Mouse (Mus musculus) gastrocnemius, adult 8-10 months (tissue): ENCODE measurements at regions not wholly inside any gene's neighbourhood (a gene's known extent, or its start where the extent isn't known, plus 50 kb on each side); places are given as distances from the start of the nearest gene placed in this dataset.

ENCODE experiments used
- DNase-seq, 2 experiments: peaks; one replicate each; pipeline ENCODE4 v3.0.0; 2022; ENCODE audit warnings: low spot score in 2 of 2

GRCm38 (mm10) chr8:26226612-26227528 is 107.5 kb downstream of the Gm45692 start:
- DNase-seq: no peak

GRCm38 (mm10) chr8:26227529-26227895 is 108.2 kb downstream of the Gm45692 start:
- DNase-seq: no peak

- no peak for DNase-seq
Measured at GRCm38 (mm10) chr8:26229548-26229947, 110.2 kb downstream of the Gm45692 start.

GRCm38 (mm10) chr8:26239075-26239474 is 119.7 kb downstream of the Gm45692 start:
- no peak for DNase-seq

GRCm38 (mm10) chr8:26239604-26240003 is 120.3 kb downstream of the Gm45692 start:
- DNase-seq: no peak

- no peak for DNase-seq
Measured at GRCm38 (mm10) chr8:26243743-26244142, 124.4 kb downstream of the Gm45692 start.

GRCm38 (mm10) chr8:26244308-26244707 is 125.0 kb downstream of the Gm45692 start:
- DNase-seq: no peak

- DNase-seq: no peak
Measured at GRCm38 (mm10) chr8:26255191-26255669, 135.9 kb downstream of the Gm45692 start.

- no peak for DNase-seq
Measured at GRCm38 (mm10) chr8:26260294-26260693, 141.0 kb downstream of the Gm45692 start.

- no peak for DNase-seq
Measured at GRCm38 (mm10) chr8:26262536-26262935, 143.2 kb downstream of the Gm45692 start.

- no peak for DNase-seq
Measured at GRCm38 (mm10) chr8:26264869-26265321, 145.6 kb downstream of the Gm45692 start.

GRCm38 (mm10) chr8:26265366-26265765 is 146.0 kb downstream of the Gm45692 start:
- DNase-seq: no peak

GRCm38 (mm10) chr8:26266384-26266783 is 147.1 kb downstream of the Gm45692 start:
- no peak for DNase-seq

GRCm38 (mm10) chr8:26267569-26267968 is 148.2 kb downstream of the Gm45692 start:
- no peak for DNase-seq

- DNase-seq: peak; percentile 11 to 26
Measured at GRCm38 (mm10) chr8:26268751-26269415, 149.5 kb downstream of the Gm45692 start.

- DNase-seq: no peak
Measured at GRCm38 (mm10) chr8:26272110-26272509, 152.8 kb downstream of the Gm45692 start.

GRCm38 (mm10) chr8:26272675-26273414 is 153.5 kb downstream of the Gm45692 start:
- DNase-seq: no peak

GRCm38 (mm10) chr8:26273415-26273760 is 154.1 kb downstream of the Gm45692 start:
- DNase-seq: no peak

- no peak for DNase-seq
Measured at GRCm38 (mm10) chr8:26273792-26274191, 154.5 kb downstream of the Gm45692 start.

GRCm38 (mm10) chr8:26274481-26274880 is 155.1 kb downstream of the Gm45692 start:
- DNase-seq: no peak

GRCm38 (mm10) chr8:26282156-26282935 is 163.0 kb downstream of the Gm45692 start:
- DNase-seq: peak; percentile 27 to 35
